Mouse (Mus musculus): Measurements from ENCODE around the gene Gm10577.

GRCm38 (mm10) chr4:101037156-101037555 lies 16.7 kb upstream of the Gm10577 start:
- TF ChIP-seq POLR2A (IDR thresholded peaks at IDR 0.05; ENCODE audit: borderline replicate concordance, insufficient read depth, low read length) = no peak
- TF ChIP-seq CTCF (IDR thresholded peaks at IDR 0.05; ENCODE audit: borderline replicate concordance, insufficient read depth, low read depth, low read length) = no peak
